Mouse (Mus musculus) gonadal fat pad, adult 2 months (tissue): ENCODE data around the gene Dirc2. TPM values are rescaled to one million over a fixed set of nuclear protein-coding genes. Genes with fewer than 3 reads are reported as not detected.

ENCODE experiments used
- DNase-seq: peaks from one replicate; pipeline ENCODE4 v3.0.0-alpha.2; 2012; ENCODE audit warnings: low read depth
- polyA plus RNA-seq: library from polyadenylated mRNA; depleted of rRNA; stranded (reverse); fragments of >200 nt; gene quantifications from 2 replicates; pipeline ENCODE4 v1.2.3, GENCODE M21; 2012

Dirc2 gene
- polyA plus RNA-seq, 1 experiment: 28.3 TPM

DNA sequence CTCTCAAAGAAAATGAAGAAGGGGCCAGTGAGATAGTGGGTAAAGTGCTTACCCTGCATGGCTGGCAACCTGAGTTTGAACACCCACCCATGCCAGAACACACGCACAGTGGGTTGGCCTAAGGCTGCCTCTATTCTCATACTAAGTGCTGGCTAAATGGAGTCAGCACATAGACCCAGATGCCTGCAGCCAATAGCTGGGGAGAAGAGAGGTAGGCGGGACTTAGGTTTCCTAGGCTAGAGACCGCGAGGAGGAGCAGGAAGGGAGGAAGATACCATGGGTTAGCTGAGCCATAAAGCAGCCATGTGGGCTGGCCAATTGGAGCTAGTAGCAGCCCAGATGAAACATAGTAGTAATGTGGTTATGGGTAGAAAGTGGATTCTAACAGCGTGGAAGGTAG, 3.4 kb upstream of the Dirc2 start:
- no peak for DNase-seq

DNA sequence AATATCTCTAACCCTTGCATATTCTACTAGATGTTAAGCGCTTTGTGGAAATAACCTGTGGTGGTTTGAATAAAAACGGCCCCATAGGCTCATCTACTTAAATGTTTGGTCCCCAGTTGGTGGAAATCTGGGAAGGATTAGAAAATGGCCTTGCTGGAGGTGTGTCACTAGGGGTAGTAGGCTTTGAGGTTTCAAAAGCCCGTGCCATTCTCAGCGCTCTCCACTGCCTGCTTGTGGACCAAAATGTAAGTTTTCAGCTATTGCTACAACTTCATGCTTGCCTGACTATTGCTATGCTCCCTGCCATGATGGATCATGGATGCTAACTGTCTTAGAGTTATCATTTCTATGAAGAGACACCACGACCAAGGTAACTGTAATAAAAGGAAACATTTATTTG, 2.5 kb upstream of the Dirc2 start:
- DNase-seq: no peak

DNA sequence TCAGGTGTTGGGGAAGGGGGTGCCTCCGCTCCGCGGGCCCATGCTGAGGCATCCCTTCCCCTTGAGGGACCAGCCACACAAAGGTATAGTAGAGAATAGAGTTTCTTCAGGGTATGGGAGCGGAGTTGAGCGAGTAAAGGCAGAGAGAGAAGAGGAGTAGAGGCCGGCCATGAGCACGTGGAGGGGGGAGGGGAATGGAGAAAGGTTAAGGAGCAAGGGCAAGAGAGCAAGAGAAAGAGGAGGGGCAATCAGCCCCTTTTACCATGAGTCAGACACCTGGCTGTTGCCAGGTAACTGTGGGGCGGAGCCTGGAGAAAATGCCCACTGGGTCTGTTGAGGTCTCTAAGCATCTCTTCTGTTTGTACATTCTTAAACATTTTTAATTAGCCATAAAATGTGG, 2.0 kb upstream of the Dirc2 start:
- no peak for DNase-seq

DNA sequence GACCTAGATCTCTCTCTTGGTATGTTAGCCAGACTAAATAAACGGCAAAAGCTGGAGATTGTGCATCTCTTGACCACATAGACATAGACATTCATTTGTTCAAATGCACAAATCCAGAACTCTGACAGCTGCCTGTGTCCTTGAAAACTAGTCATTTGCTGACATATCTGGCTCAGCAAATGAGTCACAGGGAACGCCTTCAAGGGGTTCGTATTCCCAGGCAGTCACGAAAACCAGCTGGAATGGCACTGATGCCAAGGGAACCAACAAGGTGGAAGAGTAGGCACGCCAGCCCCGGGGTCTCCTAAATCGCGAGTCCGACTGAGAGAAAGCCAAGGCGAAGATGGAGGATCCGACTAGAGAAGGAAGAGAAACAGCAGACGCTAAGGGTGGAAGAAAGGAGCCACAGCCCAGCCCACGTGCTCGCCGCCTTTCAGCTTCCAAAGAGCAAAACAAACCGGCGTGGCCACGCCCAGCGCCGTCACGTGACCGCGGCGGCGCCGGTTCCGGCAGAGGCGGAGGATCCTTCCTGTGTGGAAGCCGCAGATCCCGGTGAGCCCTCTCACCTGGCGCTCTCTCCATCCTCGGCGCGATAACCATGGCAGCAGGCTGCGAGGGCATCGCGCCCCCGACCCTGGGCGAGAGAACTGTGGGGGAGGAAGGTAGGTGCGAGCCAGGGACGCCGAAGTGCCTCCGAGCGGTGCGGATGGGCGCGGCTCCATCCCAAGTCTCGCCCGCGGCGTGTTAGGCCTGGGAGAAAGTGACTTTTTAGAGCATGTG, 912 bp upstream of the Dirc2 start, which contains the start of gene Hspbap1:
Hspbap1 (plus strand) TSS at position 498 of the 780 bp plus-strand sequence.
- no peak for DNase-seq

DNA sequence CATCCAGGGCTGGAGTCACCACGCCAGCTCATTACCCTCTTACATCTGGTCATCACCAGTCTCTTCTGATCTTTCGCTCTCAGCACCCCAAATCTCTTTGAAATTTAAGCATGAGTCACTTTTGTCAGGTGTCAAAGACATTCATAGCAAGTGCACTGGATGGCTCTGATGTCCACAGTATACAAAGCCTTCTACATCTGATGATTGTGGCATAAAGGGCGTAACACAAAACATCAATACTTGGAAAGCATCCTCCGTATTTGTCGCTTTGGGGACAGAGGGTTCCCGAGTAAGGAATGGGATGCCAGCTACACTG, 729 bp downstream of the Dirc2 start:
- DNase-seq: no peak

DNA sequence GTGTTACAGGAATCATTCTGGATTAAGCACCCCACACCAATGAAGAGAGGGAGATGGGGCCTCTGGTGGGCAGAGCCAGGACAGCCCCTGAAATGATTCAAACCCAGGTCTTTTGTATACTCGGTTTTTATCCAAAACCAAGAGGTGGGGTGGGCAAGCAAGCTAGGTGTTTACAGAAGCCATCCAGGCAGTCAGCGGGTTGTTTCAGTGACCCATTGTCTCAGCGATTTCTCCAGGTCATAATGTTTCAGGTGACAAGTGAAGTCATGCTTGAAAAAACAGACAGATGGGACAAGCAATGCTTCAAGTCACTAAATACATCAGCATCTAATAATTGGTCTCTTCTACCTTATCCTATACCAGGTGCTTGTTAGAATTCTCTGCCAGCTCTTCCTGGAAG, 2.8 kb downstream of the Dirc2 start:
- no peak for DNase-seq

DNA sequence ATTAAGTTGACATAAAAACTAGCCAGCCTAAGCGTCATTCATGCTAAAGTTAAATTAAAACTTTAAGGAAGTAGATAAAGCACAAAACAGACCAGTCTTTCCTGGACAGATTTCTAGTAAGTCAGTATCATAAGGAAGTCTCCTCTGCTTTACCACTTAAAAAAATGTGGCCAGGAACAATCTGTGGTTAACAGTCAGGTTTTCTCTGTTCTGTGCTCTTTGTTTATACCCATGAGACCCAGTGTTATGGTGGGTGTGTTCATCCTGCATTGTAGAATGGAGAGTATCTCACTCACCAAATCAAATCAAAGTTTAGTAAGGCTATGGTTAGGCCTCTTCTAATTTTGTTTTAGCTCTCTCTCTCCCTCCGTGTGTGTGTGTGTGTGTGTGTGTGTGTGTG, 3.7 kb downstream of the Dirc2 start:
- no peak for DNase-seq

DNA sequence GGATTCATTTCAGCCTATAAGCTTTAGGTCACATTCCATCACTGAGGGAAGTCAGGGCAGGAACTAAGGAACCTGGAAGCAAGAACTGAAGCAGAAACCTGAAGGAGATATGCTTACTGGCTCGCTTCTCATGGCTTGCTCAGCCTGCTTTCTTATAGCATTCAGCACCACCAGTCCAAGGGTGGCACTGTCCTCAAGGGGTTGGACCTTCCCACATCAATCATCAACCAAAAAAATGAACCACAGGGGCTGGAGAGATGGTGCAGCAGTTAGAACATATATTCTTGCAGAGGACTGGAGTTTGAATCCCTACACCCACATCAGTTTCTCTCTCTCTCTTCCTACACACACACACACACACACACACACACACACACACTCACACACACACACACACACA, 4.2 kb downstream of the Dirc2 start:
- DNase-seq: no peak

DNA sequence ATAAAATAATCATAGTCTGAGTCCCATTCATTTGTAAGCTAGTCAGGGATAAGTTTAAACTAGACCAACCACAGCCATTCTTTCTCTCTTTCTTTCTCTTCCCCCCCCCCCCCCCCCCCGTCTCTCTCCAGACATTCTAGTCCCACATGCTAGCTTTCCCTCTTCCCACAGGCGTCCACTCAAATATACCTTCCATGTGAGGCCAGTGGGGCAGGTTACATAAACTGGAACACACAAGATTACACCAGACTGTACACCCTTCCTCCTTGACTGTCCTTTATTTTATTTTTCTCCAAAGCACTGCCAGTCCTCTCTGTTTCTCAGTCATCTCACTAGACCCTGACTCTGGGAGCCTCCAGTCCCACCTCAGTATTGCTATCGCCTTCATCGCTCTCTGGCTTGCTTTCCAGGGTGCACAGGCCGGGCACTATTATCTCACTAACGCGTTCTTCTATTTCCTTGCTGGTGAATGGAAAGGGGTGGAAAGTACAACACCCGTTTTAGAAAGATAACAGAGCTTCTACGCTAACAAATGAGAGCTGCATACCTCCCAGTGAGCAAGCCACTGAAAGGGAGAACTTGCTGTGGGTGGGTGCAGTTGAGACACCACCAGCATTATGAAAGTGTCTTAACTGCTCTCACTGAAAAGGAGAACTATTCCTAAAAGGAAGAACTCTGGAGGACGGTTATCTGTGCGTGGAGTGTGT, 5.4 kb downstream of the Dirc2 start:
- DNase-seq: no peak

DNA sequence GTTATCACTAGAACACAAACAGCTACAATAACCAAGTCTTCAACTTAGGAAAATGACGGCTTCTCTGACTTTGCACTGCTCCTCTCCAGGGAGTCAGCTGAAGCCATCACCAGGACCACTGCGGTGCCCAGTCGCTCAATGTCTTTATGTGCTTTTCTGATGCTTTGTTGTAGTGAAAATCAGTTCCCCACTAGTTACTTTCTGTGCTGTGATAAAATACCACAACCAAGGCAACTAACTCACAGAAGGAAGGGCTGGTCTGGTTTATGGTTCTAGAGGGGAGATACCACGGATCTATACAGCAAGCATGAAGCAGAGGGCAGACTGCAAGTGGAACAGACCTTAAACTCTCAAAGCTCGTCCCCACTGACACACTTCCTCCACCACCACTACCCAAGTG, 9.8 kb downstream of the Dirc2 start:
- no peak for DNase-seq

DNA sequence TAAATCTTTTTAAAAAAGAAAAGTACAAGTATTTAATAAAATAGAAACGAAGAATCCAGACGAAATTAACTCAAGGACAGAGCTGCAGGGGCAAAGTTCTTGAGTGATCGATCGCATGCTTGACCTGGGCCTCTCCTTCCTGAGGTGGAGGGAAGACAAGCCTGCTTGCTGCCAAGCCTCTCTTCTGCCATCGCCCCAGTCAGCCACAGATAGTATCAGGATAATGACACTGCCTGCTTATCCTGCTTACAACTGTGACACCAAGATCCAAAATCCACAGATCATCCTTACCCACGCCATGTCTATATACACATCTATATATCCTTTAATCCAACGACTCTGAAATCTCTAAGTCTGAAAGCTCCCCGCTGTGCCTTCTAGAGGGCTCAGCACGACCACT, 12.5 kb downstream of the Dirc2 start:
- DNase-seq: no peak

DNA sequence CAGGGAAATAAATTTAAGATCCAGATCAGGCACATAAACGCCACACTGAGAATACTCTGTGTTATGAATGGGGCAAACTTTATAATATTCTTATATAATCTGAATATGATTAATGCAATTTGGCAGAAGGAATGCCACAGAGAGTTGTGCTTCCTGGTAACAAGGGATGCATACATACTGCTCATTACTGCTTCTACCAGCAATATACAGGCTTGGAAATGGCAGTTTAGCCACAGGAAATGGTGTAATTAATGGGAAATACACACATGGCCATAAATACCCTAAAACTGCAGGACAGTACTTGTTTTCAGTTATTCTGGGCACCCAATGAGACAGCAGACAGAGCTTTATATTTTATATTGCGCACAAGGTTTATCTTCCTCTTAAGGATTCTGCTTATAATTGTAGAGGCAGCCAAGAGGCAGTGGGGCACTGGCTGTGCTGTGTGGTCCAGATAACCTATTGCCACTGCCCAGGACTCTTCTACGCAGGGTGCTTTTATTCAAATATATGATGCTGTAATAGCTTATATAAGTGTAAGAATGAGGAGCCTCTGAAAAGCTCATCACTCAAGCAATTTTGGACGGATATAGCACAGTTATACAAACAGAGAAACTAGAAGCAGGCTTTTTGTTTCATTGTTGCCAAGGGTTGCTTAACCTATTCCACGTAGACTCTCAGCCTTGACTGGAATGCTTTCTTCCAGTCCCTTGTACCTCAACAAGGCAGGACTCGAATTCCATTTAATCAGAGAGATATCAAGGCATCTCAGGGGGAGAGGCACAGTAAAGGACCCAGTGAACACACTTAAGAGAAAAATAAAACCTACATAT, 13.4 kb downstream of the Dirc2 start:
- no peak for DNase-seq

DNA sequence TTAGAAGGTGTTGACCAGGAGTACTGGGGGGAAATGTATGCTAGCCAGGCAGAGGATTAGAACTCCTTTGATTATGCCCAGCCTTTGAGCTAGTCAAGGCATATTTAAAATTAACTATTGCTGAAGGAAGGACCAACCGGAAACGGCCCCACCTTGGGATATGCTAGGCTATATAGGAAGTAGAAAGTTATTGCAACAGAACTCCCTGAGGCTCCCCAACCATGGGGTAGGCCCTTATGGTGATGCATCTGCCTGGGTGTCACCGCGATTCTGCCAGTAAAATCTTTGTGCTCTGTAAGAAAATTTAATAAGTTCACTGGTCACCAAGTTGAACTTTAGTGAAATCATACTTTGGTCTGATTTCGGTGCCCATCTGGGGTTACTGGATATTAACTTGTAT, 15.2 kb downstream of the Dirc2 start:
- no peak for DNase-seq

DNA sequence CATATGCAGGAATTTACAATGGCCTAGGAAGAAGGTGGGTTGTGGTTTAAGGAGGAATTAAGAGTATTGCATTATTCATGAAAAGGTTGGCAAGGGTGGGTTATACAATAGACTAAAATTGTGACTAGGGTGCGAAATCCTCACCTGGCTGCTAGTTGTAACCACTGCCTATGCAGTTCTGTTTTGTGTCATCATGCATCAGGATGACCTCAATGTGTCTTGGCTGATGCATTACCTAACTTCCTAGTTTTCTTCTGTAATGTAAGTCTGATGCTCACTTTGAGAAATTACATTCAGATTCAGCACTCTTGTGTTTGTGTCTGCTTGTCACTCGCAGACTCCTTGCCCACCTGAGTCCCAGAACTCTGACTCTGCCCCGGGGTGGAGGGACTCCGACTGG, 17.3 kb downstream of the Dirc2 start:
- DNase-seq: no peak

DNA sequence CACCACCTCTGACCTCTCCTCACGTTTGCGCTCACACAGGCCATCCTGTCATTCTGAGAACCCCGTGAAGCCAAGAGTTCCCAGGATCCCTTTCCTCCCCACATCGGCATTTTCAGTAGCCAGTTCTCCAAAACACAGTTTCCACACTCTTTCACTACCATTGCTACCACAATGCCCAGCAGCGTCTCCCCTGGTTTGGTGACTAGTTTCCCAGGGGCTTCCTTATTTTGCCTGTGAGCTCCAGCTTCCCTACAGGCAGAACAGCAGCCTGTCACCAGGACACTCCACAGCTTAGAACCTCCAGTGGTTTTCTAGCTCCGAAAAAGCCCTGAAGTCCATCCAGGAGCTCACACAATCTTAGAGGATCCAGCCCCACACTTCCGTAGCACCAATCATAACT, 19.8 kb downstream of the Dirc2 start:
- DNase-seq: no peak

DNA sequence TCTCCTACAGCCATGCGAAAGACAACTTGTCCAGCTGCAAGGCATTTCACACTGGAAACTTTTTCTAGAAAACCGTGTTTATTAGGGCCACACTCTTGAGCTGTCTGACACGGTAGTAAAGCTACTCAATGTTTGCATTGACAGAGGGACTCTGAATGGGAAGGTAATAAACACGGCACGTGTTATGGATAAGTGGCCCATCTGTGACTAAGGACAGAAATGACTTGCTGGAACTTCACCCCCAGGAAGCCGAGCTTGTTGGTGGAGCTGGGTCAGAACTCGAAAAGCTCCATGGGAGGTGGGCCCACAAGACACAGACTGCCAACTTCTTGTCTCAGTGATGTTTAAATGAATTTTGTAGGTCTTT, 20.9 kb downstream of the Dirc2 start:
- DNase-seq: no peak

DNA sequence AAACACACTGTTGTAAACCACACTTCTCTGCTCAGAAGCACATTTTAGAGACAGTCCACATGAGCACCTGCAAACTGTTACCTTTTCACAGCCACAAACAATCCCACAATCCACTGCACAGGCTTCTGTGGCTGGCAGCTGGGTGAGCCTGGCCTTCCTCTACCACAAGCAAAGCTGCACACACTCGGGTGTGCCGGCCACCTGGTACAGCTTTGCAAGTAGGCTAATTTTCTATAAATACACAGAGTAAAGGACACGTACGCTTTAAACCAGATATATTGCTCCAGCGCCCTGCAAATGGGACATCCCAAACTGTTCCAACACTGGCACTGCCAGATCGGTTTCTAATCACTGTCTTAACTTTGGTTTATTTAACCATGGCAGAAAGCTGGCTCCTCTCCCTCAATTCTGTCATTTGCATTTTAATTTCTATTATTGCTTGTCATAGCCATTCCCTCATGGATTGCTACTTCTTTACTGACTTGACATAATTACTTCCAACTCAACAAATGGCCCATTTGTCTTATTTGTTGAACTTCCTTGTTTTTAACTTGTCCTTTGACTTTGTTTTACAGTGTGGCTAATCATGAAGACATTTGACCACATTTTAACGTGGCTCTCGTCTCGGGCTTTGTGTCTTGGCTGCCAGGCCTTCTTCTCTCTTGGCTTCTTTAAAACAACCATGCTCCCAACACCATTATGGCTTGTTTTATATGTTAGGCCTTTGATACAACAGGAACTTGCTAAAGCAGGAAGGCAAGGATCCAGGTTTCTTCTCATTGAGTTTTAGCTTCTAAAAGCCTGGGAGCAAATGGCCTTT, 21.5 kb downstream of the Dirc2 start:
- DNase-seq: no peak

DNA sequence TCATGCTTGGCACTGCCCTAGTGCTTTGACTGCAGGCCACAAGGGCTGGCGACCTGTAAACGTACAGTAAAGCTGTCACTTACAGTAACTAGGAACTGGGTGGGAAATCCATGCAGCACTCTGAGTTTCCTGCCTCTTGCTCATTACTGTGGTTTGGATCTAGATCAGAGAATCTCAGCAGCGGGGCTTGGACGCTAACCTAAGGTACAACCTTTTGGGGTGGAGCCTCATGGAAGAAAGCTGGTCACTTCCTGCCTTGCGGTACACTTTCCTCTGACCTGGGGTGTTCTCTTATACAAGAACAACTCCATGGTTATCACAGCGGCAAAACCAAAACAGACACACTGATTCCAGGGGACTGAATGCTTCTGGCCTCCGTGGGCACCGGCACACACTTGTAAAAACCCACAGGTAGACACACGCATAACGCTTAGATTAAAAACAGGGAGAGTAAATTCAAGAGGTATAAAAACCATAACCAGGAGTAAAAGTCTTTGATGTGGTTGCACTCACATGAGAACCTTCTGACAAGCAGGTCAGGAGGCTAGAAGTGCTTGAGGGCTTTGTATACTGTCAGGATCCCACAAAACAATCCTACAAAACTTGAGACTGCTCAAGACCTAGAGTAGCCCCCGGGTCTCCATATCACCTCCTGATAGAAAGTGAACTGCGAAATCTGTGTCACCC, 26.8 kb downstream of the Dirc2 start:
- DNase-seq: no peak

DNA sequence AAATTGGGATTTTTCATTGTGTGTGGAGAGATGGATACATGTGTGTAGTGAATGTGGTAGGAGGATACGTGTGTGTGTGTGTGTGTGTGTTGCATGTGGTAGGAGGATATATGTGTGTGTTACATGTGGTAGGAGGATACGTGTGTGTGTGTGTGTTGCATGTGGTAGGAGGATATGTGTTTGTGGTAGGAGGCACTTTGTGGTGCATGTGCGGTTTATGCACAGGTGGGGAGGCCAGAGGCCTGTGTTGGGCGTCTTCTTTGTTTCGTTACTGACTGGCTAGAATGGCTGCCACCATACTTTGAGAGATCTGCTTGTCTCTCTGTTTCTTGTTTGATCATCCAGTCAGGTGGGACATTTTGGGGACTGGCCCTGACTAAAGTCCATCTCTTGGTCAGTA, 27.5 kb downstream of the Dirc2 start:
- no peak for DNase-seq

DNA sequence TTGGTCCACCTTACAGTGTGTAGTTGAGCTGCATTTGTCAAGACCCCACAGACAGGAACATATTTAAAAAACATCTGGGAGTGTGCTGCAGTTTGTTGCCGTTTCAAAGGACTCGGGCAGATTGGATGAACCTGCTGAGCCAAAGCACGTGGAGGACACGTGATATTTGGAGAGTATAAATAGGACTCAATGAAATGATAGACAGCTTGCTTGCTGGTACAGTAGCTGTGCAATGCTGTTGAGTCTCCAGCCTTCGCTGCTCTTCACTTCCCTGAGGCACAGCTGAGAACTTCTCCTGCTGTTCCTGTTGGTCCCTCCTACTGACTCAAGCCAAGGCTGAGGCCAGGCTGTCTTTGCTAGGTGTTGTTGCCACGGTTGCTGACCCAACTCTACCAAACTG, 28.2 kb downstream of the Dirc2 start:
- no peak for DNase-seq

DNA sequence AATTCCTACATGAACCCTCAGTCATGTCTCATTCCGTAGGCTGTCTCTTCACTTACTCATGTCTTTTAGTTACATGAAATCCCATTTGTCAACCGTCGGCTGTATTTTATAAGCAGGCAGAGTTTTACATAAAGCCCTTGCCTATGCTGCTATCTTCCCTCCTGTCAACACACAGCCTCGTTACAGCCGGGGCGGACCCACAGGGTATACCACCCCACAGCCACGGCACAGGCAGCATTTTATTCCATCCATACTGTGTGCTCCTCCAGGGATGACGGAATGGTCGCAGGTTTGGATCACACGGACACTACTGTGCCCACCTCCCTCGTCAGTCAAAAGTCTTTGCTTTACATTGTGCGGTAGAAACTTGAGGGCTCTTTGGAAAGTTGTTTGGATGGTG, 28.8 kb downstream of the Dirc2 start:
- no peak for DNase-seq
